Mouse (Mus musculus): ENCODE results near the gene Nrbp1.

DNA sequence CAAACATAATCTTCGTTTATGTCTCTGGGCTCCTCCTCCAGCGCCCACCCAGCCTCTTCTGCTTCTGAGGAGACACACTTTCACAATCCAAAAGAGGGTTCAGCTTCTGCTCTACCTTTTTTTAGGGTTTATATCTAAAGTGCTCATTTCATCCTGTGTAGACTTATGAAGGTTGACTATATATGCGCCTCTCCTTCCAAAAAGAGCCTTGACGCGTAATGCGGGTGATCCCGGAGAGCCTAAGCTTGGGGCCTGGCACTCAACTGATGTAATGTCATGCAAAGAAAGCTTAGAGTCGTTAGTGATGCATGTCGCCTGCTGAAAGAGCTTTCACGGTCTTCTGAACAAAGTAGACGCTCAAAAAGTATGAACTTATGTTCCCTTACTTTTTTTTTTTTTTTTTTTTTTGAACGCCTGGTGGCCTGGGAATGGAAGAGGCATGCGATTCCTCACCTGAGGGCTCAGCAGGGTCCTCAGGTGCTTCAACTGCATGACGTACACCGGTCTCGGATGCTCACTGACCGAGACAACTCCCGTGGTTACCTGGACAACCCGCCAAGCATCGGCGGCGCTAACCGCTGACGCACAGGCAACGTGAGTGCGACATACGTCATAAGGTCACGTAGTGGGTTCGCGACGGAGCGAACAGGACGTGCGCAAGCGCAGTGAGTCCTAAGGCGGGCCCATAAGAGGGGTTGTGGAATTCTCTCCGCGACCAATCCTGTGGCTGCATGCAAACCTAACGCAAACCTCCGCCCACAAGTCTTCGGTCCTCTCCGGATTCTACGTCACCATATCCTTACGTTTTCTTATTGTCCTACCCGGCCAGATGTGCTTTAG is 50.1 kb downstream of the Nrbp1 start, which contains the start of gene Ift172:
- 0 out of 2 replicates have a peak, but pooled peaks have one; percentile 15 for TF ChIP-seq CTCF (IDR thresholded peaks at IDR 0.05; ENCODE audit: low read depth)
- TF ChIP-seq EP300 (IDR thresholded peaks at IDR 0.05; ENCODE audit: low read depth) = no peak
